Mouse (Mus musculus) adrenal gland, adult 18-20 months (tissue): Measurements from ENCODE around the gene Rslcan18. TPM values are rescaled to one million over a fixed set of nuclear protein-coding genes. Genes with fewer than 3 reads are reported as not detected.
"Not testable (repeated sequence)": the region's sequence is repeated elsewhere in the genome, so short reads cannot be mapped to it uniquely, and the experiment has no call there.

Experiments used
- DNase-seq, 2 experiments: peaks; one replicate each; pipeline ENCODE4 v3.0.0; 2021 to 2022; ENCODE audit warnings: low spot score in 2 of 2
- long read RNA-seq, 2 experiments: library from polyadenylated mRNA; stranded (forward); transcript quantifications; one replicate each; pipeline ENCODE4 v2.0.0; 2021
- total RNA-seq, 2 experiments: library from RNA; stranded (reverse); gene quantifications; 1 replicate in 1 of 2; 2 replicates in 1 of 2; pipeline ENCODE4 v1.2.3; 2021

Rslcan18 gene
- 1 to 10 TPM; 1.1 to 1.2 TPM for total RNA-seq
- long read RNA-seq, experiment 1 = 0 reads
- long read RNA-seq, experiment 2 = 0 reads

- DNase-seq = not testable (repeated sequence)
Measured at GRCm38 (mm10) chr13:67116163-67116562, at the start of gene Rslcan18. Gene Rslcan18, minus strand, starts transcription at chr13:67116263.

GRCm38 (mm10) chr13:67128038-67128721 lies 12.1 kb upstream of the Rslcan18 start:
- peak; percentile 72 to 73 for DNase-seq

GRCm38 (mm10) chr13:67127507-67127906 lies 11.4 kb upstream of the Rslcan18 start:
- not testable (repeated sequence) for DNase-seq

DNA sequence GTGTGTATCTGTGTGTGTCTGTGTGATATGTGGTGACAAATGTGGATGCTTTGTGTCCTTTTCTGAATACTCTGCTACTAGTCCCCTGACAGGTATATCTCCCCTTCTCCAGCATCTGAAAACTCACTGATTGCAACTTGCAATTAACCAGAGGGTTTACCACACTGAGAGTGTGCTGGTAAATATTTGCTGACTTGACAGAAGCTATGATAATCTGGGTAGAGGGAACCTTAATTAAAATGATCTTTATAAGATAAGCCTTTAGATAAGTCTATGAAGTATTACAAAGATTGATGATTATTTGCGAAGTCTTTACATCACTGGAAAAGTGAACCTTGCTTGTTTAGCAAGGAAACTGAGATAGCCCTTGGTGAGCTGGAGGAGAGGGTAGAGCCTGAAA lies 8.4 kb upstream of the Rslcan18 start:
- no peak for DNase-seq

GRCm38 (mm10) chr13:67121360-67121759 lies 5.3 kb upstream of the Rslcan18 start, which contains the start of gene Zfp759:
Gene Zfp759, plus strand, starts transcription at chr13:67121660.
- DNase-seq = not testable (repeated sequence)

DNA sequence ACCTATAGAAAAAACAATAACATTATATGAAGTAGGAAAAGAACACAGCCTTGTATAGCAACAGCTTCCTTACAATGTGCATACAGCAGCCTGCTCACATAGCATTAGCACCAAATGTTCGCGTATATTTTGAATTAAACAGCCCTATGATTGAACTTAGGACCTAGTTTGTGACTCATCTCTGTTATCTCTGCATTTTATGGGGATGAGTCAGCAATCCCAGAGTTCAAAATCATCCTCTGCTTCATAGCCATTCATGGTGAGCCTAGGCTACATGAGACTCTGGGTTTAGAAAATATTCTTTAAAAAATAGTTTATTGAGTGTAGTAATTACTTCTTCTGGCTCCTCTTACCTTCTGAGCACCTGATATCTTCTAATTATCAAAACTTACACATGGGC lies 2.8 kb downstream of the Rslcan18 start:
- no peak for DNase-seq

GRCm38 (mm10) chr13:67112096-67112495 lies 4.0 kb downstream of the Rslcan18 start:
- peak in 1 of 2 experiments; percentile 8 for DNase-seq

GRCm38 (mm10) chr13:67108821-67109206 lies 7.2 kb downstream of the Rslcan18 start:
- DNase-seq = no peak

GRCm38 (mm10) chr13:67108194-67108820 lies 7.8 kb downstream of the Rslcan18 start, which contains the start of gene Gm28557:
Gene Gm28557, minus strand, starts transcription at chr13:67108604.
- peak; percentile 75 to 80 for DNase-seq

- no peak for DNase-seq
Measured at GRCm38 (mm10) chr13:67107681-67108080, 8.4 kb downstream of the Rslcan18 start.

GRCm38 (mm10) chr13:67097876-67098275 lies 18.2 kb downstream of the Rslcan18 start, which contains the start of gene Zfp708:
Gene Zfp708, minus strand, starts transcription at chr13:67097976.
- no peak for DNase-seq

DNA sequence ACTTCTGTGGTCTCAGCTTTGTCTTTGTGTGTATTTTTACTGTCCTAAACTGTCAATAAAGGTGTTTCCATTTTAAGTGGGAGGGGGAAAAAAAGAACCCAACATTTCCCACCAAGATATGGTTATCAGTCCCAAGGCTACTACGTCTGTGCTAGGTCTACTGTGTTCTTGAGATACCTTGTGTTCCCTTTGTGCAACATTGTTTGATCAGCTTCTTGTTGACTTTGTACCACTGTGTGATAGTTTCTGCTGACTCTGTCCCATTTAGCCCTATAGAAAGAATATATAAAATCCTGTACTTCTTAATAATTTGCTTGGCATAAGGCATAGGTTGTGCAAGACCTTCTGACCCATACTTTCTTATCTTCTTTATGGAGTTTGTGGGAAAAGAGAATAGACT lies 25.9 kb downstream of the Rslcan18 start:
- DNase-seq = no peak

DNA sequence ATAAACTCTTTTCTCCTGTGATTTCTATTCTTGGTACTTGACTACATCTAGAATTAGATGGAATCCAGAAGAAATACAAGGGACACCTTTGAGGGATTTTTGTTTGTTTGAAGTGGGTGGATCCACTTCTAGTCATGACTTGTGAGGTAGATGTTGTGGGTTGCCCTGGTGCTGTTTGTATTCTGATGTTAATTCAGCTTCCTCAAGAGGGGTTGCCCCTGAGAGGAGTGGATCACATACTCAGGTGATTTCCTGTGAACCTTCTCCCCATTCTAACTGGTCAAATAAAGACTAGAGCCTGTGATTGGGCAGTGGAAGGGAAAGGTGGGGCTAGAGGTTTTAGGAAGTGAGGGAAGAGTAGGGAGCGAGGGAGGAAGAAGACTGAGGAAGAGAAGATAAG lies 34.1 kb downstream of the Rslcan18 start:
- no peak for DNase-seq

DNA sequence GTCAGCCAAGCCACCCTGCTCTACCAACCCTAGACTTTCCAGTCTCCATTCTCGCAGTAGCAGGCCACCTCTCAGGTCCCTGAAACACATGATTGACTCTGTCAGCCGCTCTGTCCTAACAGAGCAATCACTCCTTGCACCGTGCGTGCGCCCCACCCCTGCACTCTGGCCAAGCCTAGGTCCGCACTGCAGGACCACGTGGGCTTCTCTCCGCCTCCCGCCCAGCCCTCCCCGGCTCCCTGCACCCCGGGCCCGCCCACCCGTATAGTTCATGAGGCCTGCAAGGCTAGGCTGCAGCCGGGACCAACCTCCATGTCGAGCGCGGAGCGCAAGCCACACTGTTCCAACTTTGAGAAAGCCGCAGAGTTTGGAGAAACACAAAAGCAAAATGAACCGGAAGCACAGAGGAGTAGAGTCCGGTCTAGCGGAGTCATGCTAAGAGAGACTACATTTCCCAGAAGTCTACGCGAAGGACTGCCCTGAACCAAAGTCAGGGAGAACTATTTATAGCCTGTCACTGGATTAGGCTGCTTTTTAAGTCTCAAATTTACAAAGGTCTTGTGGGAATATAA lies 34.8 kb downstream of the Rslcan18 start:
- peak; percentile 68 to 69 for DNase-seq

GRCm38 (mm10) chr13:67077244-67077643 lies 38.8 kb downstream of the Rslcan18 start:
- no peak for DNase-seq

- DNase-seq = no peak
Measured at GRCm38 (mm10) chr13:67072786-67073185, 43.3 kb downstream of the Rslcan18 start.

DNA sequence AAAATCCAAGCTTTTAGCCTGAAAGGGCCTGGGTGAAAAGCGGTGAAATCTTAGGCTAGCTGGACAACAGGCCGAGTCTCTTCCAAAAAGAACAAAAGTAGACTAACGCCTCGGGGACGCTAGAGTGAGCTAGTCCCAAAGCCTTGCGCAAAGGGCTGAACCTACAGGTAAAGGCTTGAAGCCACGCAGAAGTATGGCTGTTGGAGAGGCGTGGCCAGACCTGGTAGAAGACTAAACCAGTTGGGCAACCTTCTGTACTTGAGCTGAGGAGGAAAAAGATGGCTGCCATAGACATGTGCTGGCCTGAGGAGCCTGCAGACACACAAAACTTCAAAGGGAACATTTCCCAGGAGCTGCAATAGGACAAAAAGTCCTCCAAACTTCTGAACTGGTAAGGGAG lies 50.7 kb downstream of the Rslcan18 start:
- DNase-seq = no peak

DNA sequence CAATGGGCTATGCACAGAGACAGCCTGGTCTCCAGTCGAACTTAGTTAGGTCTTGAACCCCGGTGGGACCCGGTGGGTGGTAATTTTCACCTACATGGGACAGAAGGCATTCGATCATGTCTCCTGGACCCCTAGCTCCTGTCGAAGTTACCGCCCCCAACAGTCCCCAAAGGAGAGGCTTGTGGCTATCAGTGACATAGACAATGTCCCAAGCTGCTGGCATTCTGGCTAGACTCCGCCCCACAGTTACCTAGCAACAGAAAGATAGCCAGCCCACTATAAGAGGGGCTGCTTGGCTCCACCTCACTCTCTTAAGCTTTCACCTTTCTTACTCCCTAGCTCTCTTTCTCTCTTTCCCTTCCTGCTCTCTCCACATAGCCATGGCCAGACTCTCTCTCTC lies 53.6 kb downstream of the Rslcan18 start:
- no peak for DNase-seq

DNA sequence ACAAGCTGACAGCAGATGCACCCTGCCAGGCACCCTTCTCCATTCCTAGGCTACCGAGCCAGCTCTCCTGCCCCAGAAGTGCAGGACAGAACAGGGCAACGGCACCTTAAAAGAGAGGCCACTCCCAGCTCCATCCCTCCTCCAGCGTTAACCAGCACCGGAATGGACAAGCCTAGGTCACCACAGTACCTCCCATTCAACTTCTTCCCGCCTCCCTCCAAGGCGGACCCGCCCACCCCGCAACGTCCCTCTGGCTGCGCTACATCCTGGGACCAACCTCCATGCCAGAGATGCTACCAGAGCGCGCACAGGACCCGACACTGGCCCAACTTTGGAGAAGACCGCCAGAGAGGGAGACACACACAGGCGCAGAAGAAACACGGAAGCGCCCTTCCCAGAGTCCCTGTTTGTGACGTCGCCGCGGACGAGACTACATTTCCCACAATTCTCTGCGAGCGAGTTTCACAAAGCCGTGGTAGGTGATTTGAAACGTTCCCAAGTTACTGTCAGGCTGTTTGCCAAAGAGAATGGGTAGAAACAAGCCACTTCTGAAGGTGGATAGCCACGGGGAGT lies 55.2 kb downstream of the Rslcan18 start, which contains the start of gene Zfp712:
TSS of gene Zfp712 (minus strand) at position 385 of the 573 bp plus-strand sequence.
- DNase-seq = peak; percentile 86 to 87

GRCm38 (mm10) chr13:67060161-67060785 lies 55.8 kb downstream of the Rslcan18 start:
- DNase-seq = no peak
